Mouse (Mus musculus) bone marrow macrophage, adult 2 months (primary cell): ENCODE data around the gene Gm20721.

ENCODE experiments used
- CTCF ChIP-seq: IDR thresholded peaks from 2 replicates; pipeline ENCODE4 v1.5.1; 2012; ENCODE audit warnings: low read depth, mild to moderate bottlenecking, low read length, moderate library complexity
- POLR2A ChIP-seq: IDR thresholded peaks from 2 replicates; pipeline ENCODE4 v1.6.1; 2012; ENCODE audit warnings: mild to moderate bottlenecking, low read depth, low read length, borderline replicate concordance

DNA sequence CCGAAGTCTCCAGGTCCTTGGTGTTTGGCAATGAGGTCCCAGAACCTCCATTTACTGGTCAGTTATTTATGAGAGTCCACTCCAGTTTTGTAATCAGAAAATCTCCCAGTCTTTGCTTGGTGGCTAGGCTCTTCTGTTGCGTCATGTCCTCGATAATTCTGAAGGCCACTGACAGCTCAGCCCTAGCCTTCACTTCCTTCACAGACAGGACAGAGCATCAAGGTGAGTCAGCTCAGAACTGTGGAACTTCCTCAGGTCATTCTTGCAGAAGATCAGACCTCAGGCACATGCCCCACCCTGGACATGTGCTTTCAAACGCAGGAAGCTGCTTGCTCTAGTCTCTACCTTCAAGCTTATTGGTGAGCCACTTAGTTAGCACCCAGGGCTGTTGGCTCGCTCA lies 46.9 kb upstream of the Gm20721 start:
- TF ChIP-seq CTCF (no peak), POLR2A (no peak)
